9 mouse cellular contexts compared by ENCODE assay signal in genomic region chrX:102644573-102644951, GRCm38 (mm10). TPM values are rescaled to one million over a fixed set of nuclear protein-coding genes. Genes with fewer than 3 reads are reported as not detected.
DNase-seq lines count a peak whose midpoint lies in the region; ATAC-seq and TF ChIP-seq lines count a peak whose summit lies in the region.
"Had no signal": no experiment of that assay in that cellular context is flagged by ENCODE, and none has a peak within 500 bp of the region (broad histone marks: within the 10 kb centered on the region; RNA-seq: fewer than 3 reads in every experiment).

No protein-coding gene starts in this region.

- no peaks in the 10 kb centered on the region for H3K9me3 ChIP-seq in liver, embryonic 15.5 days (replicated peaks)

- TF ChIP-seq POLR2A in cerebellum, adult 2 months (IDR thresholded peaks at IDR 0.05; ENCODE audit: borderline replicate concordance, insufficient read depth, low read length): no peak
- no peak for TF ChIP-seq POLR2A in testis, adult 2 months (IDR thresholded peaks at IDR 0.05; ENCODE audit: control insufficient read depth, low read depth, low read length)
- no peak for TF ChIP-seq POLR2A in olfactory bulb, adult 2 months (IDR thresholded peaks at IDR 0.05; ENCODE audit: insufficient read depth, low read depth, low read length)

- no peaks in the 10 kb centered on the region for H3K36me3 ChIP-seq in testis, adult 2 months (ENCODE audit: control insufficient read depth, insufficient read depth, low read length)
- no peaks in the 10 kb centered on the region for H3K36me3 ChIP-seq in liver, embryonic 15.5 days (replicated peaks)

- no peak overlapping the region for H3K27ac ChIP-seq in cerebellum, adult 2 months (ENCODE audit: insufficient read depth, low read length)
- H3K27ac ChIP-seq in testis, adult 2 months (ENCODE audit: control insufficient read depth, insufficient read depth, low read depth, low read length): peak overlapping the region; percentile 7; the same call in 1 of the 2 replicates
- H3K27ac ChIP-seq in liver, embryonic 15.5 days (replicated peaks): no peak overlapping the region
- H3K27ac ChIP-seq in olfactory bulb, adult 2 months (ENCODE audit: insufficient read depth, low read depth, low read length): 0 out of 2 replicates have a peak overlapping the region, but pooled peaks have one; percentile 7

- 4% methylated on average over 8 of the region's 8 CpGs for WGBS in cerebellum, adult 2 months
- WGBS in liver, embryonic 15.5 days (ENCODE audit: insufficient replicate concordance): 18% methylated on average over 8 of the region's 8 CpGs
- 12% methylated on average over 8 of the region's 8 CpGs for WGBS in olfactory bulb, adult 2 months

- peak overlapping the region; percentile 53 for H3K4me3 ChIP-seq in cerebellum, adult 2 months (replicated peaks; ENCODE audit: insufficient read depth, low read depth, low read length)
- peak overlapping the region; percentile 88 for H3K4me3 ChIP-seq in testis, adult 2 months (ENCODE audit: control insufficient read depth, low read depth, low read length)
- H3K4me3 ChIP-seq in liver, embryonic 15.5 days (replicated peaks): peak overlapping the region; percentile 58
- peak overlapping the region; percentile 63 for H3K4me3 ChIP-seq in olfactory bulb, adult 2 months (ENCODE audit: insufficient read depth, low read depth, low read length)

- peak overlapping the region; percentile 63 for H3K4me2 ChIP-seq in liver, embryonic 15.5 days

- 0 out of 2 replicates have a peak, but pooled peaks have one; percentile 37 for ATAC-seq in liver, embryonic 15.5 days (ENCODE audit: insufficient read depth)

- no peaks in the 10 kb centered on the region for H3K27me3 ChIP-seq in cerebellum, adult 2 months (ENCODE audit: control insufficient read depth, insufficient read depth, low read length)
- no peaks in the 10 kb centered on the region for H3K27me3 ChIP-seq in testis, adult 2 months (ENCODE audit: control insufficient read depth, insufficient read depth, low read length)
- H3K27me3 ChIP-seq in liver, embryonic 15.5 days: peaks cover 22% of the 10 kb centered on the region

- no peak overlapping the region for H3K9ac ChIP-seq in liver, embryonic 15.5 days

- no peaks in the 10 kb centered on the region for H3K4me1 ChIP-seq in cerebellum, adult 2 months (ENCODE audit: control insufficient read depth, insufficient read depth, low read length)
- no peaks in the 10 kb centered on the region for H3K4me1 ChIP-seq in testis, adult 2 months (ENCODE audit: control insufficient read depth, insufficient read depth, low read length)
- no peaks in the 10 kb centered on the region for H3K4me1 ChIP-seq in liver, embryonic 15.5 days (replicated peaks)
- no peaks in the 10 kb centered on the region for H3K4me1 ChIP-seq in olfactory bulb, adult 2 months (ENCODE audit: control insufficient read depth, insufficient read depth, low read length)

- TF ChIP-seq CTCF in cerebellum, adult 2 months (IDR thresholded peaks at IDR 0.05; ENCODE audit: borderline replicate concordance, insufficient read depth, low read depth, low read length): no peak
- TF ChIP-seq CTCF in testis, adult 2 months (IDR thresholded peaks at IDR 0.05; ENCODE audit: control insufficient read depth, insufficient read depth, insufficient replicate concordance, low read depth, low read length): no peak
- no peak for TF ChIP-seq CTCF in olfactory bulb, adult 2 months (IDR thresholded peaks at IDR 0.05; ENCODE audit: insufficient read depth, low read depth, low read length)

- peak in 1 of 2 experiments; percentile 9 for DNase-seq in cerebellum, adult 2 months
- DNase-seq in cerebellum, postnatal 4 days (ENCODE audit: low spot score in 2 of 2): no peak
- no peak for DNase-seq in testis, postnatal 10 days (ENCODE audit: low spot score)
- DNase-seq in heart, postnatal 4 days: peak; percentile 14
- no peak for DNase-seq in left cerebral cortex, postnatal 4 days

- intact Hi-C loops in left cerebral cortex, postnatal 4 days (cut with DNase I): no loop called here

RNA-seq across cellular contexts. Expression of gene Phka1, which starts 0.5 kb away (rescaled TPM):
- polyA plus RNA-seq in cerebellum, adult 2 months (2012; rRNA removed): 20.8 and 21.8 TPM in 2 replicates
- 2.5 and 3.4 TPM in 2 replicates for polyA plus RNA-seq in testis, adult 2 months (2012; rRNA removed)
- total RNA-seq in heart, postnatal 4 days (2021): 10 to 100 TPM; 25.7 to 28.7 TPM
- 1.0 and 1.2 TPM in 2 replicates for polyA plus RNA-seq in liver, embryonic 15.5 days (2015; fragmentation: Nextera tagmentation; extraction: Ambion mirVana)
- not detected in 2 replicates for polyA plus RNA-seq in olfactory bulb, adult 2 months (2012; ENCODE audit: insufficient read depth, insufficient read length, low replicate concordance, missing spikeins)
- 10 to 100 TPM in 1 of 2 experiments, 1 to 10 TPM in 1; 9.3 to 10.0 TPM for total RNA-seq in left cerebral cortex, postnatal 4 days (2021)

RNA-seq across cellular contexts. Expression of gene Gm3880, which starts 42.2 kb away (rescaled TPM):
- polyA plus RNA-seq in cerebellum, adult 2 months (2012; rRNA removed): not detected in 2 replicates
- polyA plus RNA-seq in testis, adult 2 months (2012; rRNA removed): 15.7 and 17.7 TPM in 2 replicates
- not detected for total RNA-seq in heart, postnatal 4 days (2021)
- not detected in 2 replicates for polyA plus RNA-seq in liver, embryonic 15.5 days (2015; fragmentation: Nextera tagmentation; extraction: Ambion mirVana)
- polyA plus RNA-seq in olfactory bulb, adult 2 months (2012; ENCODE audit: insufficient read depth, insufficient read length, low replicate concordance, missing spikeins): not detected in 2 replicates
- not detected for total RNA-seq in left cerebral cortex, postnatal 4 days (2021)
- total RNA-seq: layer of hippocampus, postnatal 10 days had no signal

Comparison
In these comparisons a context has a peak if more than half of its experiments do, and no peak if none do; other contexts are left out.
1. H3K27ac ChIP-seq: peak in testis, adult 2 months (single experiment) and olfactory bulb, adult 2 months (single experiment); none in cerebellum, adult 2 months (single experiment) and liver, embryonic 15.5 days (single experiment).
2. RNA of gene Gm3880, which starts 42.2 kb away (polyA plus RNA-seq): 15.7 to 17.7 TPM in testis, adult 2 months; not detected in cerebellum, adult 2 months, not detected in liver, embryonic 15.5 days and not detected in olfactory bulb, adult 2 months; every median in the first group is over 10 times any median in the second.
3. Peak in every context shown above with its lines, with median percentiles within 50 percentile points of each other: H3K4me3 ChIP-seq.